Mouse (Mus musculus): ENCODE measurements around the gene Elmo3.

- no peak for TF ChIP-seq POLR2A (IDR thresholded peaks at IDR 0.05; ENCODE audit: insufficient read depth, low read depth, low read length)
- no peak for TF ChIP-seq CTCF (IDR thresholded peaks at IDR 0.05; ENCODE audit: insufficient read depth, low read depth, low read length)
These were observed 43.9 kb upstream of the Elmo3 start for GRCm38 (mm10) chr8:105261326-105261980.

Data from olfactory bulb, adult 2 months (tissue).